Mouse (Mus musculus) naive thymus-derived CD4-positive, alpha-beta T cell, adult 2 months (primary cell): Measurements from ENCODE around the gene Ppp4r1.

Source experiments
- DNase-seq: peaks from one replicate; pipeline ENCODE4 v3.0.0-alpha.2; 2011; ENCODE audit warnings: low read depth

Gene Ppp4r1

DNA sequence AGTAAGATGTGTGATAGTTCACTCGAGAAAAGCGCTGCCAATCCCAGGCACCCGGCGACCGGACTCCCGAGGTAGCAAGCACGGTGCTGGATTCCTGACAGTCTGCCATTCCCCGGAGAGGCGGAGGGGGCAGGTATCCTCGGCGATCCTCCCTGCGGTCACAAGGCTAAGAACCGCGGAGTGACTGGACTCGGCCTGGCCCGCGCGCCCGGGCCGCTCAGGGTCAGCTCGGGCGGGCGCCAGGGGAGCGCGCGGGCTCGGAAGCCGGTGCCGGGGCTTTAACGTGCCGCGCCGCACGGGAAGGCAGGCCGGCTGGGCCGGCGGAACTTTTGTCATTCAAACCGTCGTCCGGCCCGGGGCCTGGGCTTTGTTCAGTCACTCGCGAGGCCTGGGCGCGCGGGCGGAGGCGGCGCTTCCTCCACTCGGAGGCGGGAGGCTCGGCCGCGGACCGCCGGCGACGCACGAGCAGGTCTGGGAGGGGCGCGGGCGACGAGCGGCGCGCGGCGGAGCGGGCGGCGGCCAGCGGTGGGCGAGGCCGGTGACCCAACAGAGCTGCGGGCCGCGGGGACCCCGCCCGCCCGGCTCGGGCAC lies at the start of gene Ppp4r1:
Ppp4r1 (plus strand) TSS at position 23 of the 591 bp plus-strand sequence.
- DNase-seq: peak; percentile 63

DNA sequence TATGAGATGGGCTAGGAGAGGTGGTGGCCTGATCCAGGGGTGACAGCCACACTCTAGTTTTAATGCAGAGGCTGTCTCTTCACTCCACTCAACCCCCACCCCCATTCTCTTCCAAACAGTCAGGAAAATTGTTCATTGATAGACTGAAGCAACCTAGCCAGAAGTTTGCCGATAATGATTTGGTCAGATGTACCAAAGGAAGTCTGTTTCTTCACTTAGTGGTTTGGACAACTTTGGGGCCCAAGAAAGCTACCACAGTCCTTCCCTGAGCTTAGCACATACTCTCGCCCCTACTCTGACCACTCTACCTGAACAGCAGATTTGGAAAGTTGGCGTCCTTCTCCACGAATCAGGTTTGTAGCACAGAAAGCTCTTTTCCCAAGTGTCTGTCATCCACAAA lies 49.7 kb upstream of the Ppp4r1 start:
- no peak for DNase-seq

DNA sequence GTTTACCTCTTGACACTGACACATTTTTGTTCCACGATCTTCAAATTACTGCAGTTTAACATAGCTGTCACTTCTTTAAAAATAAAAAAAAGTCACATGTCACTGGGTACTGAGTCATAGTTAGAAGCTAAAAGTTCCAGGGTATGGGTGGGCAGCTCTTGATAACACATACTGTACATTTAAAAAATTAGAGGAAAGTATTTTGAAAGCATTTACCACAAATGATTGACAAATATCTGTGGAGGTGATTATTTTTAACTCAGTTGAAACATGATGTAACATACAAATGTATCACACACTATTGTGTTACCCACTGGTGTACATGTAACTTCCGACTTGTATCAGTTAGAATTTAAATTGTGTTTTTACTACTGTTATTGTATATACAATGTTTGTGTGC lies 47.3 kb upstream of the Ppp4r1 start:
- DNase-seq: no peak

DNA sequence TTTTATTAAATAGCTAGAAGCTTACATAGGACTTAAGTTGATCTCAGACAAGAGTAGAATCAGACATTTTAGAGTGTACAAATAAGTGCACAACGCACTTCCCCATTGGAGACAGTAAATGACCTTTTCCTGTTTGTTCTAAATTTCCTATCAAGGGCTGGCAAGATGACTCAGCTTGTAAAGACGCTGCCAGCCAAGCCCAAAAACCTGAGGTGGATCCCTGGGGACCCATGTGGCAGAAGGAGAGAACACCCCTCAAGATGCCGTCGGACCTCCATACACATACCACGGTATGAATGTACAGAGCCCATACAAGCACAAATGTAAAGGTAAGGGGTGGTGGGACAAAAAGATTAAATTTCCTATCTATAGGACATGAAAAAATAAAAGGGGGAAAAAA lies 45.2 kb upstream of the Ppp4r1 start:
- DNase-seq: no peak

GRCm38 (mm10) chr17:65737622-65738021 lies 44.8 kb upstream of the Ppp4r1 start:
- no peak for DNase-seq

DNA sequence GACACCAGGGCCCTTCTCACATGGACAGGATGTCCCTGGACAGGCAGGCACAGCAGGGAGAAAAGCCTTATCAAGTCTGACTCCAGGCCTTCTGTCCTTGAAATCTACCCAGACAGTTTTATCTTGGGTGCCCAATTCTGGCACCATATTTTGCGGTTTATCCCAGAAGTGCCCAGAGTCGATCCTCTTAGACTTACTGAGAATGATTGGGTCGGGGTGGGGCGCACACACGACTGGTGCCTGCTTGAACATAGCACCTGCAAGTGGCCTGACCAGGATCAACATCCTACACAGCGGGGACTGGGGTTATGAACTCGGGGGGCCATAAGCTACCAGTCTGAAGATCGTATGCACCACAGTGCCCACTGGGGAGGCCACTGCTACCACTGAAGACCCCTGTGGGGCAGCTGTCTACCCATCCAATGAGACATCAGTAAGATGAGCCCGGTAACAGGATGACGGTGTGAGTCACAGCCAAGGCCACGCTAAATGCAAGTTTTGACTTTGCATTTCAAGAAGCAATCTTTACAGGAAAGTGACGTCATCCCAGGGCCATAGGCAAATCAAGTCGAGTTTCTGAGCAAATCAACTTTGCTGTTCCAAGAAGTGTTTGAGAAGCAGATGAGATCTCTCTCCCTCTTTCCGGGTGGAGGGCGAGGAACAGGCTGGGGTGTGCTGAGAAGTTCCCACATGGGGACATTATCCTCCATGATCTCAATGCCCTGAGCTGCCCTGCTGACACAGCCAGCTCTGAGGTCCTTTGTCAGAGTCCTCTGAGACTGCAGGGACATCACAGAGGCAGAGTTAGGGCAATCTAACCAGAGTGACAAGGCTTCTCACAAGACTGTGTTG lies 42.3 kb upstream of the Ppp4r1 start:
- DNase-seq: no peak

DNA sequence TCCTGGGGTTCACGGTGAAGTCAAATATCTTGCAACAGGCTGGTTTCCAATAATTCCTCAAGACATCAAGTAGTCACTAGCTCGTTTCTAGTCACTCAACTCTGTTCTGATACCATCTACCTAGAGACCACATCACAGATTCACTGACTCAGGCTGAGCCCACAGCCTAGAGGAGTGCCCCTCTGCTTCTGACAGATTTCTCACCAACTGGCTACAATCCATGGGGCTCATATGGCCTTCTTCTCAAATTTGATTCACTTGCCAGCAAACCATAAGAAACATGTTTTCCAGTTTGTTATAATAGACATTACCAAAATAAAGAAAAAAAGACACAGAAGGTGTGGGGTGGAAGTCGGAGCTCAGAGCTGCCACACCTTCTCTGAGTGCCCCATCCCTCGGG lies 40.8 kb upstream of the Ppp4r1 start:
- no peak for DNase-seq

DNA sequence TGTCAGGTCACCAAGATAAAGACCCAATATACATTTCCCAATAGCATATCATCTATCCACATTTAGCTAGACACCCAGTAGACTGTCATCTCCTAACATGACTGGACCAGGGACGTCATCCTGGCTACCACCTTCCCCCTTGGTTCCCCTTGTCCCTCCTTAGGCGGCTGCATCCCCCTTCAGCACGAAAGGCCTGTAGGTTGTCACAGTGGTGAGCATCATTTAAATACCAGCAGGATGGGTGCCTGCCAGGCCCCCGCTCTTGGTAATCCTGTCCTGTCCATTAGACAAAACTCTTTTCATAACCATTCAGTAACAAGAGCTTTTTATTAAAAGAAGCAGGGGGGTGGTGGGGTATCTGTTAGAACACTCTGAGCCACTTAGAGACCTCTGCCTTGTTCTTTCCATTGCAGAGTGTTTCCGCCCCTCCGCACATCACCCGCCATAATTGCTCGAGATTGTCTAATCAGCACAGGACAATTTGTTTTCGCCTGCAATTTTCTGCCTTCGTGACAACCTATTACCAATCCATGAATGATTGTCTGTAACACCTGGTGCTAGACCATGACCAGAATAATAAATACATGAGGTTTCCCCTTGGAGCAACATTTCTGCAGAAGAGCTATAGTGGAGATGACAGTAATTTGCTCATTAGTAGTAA lies 40.0 kb upstream of the Ppp4r1 start:
- DNase-seq: no peak

DNA sequence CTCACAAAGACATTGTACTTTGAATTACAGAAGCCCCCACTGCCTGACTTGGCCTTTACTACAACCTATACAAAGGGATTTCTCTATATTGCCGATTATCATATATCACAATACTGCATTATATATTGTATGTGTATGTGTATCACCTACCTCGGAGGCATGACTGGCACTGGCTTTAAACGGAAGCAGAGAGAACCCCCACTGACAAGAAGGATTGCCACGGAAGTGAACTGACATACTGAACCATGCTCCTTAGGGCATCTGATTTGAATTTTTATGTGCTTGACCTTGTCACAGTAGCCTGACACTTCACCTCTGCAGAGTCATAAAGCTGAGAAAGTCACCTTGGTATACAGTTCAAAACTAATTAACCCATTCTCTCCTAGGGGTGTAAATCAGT lies 39.4 kb upstream of the Ppp4r1 start:
- no peak for DNase-seq

- no peak for DNase-seq
Measured at GRCm38 (mm10) chr17:65743664-65744330, 38.6 kb upstream of the Ppp4r1 start.

GRCm38 (mm10) chr17:65746314-65746713 lies 36.1 kb upstream of the Ppp4r1 start:
- no peak for DNase-seq

- no peak for DNase-seq
Measured at GRCm38 (mm10) chr17:65748997-65749396, 33.4 kb upstream of the Ppp4r1 start.

DNA sequence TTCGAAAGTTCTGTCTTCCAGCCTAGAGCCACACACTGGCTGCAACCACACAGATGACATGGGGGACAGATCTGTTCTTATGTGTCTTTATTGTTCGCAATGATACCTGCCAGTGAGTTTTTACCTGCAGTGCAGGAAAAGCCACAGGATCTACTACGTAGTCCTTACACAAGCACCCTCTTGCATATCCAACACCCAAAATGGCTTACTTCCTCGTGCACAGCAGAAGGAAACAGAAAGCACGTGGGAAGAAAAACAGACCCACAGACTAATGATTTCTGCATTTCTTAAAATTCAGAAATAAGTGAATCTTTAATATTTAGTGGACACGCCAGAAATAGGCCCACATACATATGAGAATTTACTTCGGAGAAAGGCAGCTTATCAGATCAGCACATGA lies 32.6 kb upstream of the Ppp4r1 start:
- DNase-seq: no peak

DNA sequence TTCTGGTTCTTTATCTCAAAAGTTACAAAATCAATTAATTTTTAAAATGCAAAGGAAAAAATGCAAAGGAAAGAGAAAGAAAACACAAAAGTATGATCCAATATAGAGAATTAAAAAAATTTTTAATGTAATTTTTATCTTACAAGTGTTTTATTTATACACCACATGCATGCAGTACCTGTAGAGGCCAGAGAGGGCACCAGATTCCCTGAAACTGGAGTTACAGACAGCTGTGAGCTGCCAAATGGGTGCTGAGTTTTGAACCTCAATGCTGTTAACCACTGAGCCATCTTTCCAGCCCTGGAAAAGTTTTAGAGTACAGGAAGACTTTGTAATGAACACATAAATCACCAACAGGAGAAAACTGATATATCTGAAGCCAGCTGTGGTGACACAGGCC lies 32.1 kb upstream of the Ppp4r1 start:
- peak; percentile 24 for DNase-seq

- no peak for DNase-seq
Measured at GRCm38 (mm10) chr17:65753130-65753529, 29.2 kb upstream of the Ppp4r1 start.

DNA sequence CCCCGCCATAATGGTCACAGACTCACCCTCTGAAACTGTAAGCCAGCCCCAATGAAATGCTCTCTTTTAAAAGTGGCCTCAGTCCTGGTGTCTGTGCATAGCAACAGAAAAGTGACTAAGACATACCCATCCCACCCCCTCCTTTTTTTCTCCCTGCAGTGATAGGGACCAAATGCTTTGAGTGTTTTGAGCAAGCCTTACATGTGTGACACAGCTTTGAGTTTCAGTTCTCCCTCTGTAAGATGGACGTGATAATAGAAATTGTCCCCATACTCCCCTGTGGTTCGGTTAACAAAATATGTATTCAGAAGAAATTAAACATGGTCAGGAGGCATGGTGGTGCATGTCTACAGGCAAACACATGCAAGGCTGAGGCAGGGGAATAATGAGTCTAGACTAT lies 26.5 kb upstream of the Ppp4r1 start:
- DNase-seq: no peak

DNA sequence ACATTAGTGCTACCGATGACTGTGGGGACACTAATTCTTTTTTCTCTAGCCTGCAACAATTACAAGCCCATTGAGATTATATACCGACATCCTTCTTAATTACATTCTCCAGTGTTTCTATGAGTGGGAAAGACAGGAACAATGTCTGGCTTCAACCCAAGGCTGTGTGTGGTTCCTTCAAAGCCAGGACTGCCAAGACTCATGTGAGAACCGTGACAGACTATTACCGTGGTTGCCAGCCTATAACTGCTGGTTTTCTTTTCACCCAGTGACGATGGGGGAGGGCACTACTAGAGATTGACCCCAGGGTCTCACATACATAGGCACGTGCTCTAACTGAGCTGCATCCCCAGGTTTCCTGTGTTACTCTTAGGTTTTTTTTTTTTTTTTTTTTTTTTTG lies 25.2 kb upstream of the Ppp4r1 start:
- no peak for DNase-seq

DNA sequence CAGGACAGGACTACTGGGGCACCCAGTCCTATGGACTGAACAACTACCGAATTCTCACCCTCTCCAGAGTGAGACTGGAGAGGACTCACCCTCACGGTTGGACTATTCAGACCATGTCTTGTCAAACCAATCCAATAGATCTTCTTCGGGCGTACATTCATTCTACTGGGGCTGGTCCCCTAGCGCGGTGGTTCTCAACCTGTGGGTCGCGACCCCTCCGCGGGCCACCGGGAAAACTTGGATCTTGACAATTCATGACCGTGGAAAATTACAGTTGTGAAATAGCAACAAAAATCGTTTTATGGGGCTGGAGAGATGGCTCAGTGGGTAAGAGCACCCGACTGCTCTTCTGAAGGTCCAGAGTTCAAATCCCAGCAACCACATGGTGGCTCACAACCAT lies 19.2 kb upstream of the Ppp4r1 start:
- no peak for DNase-seq

DNA sequence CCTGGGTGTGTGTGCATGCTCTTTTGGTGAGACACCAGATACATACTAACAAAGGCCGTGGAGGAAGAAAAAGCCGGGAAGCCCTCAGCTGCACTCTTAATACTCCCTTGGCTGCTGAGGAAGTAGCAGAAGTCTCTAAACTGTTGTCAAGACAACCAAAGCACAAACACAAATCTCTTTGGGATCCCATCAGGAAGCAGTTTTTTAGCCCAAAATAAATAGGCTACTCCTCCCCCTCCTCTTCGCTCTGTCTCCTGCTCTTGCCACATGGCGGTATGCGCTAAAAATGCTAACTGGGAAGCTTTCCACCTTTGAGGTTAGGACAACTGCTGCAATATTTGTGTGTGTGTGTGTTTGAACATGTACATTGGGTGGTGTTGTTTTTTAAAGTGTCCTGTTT lies 13.9 kb upstream of the Ppp4r1 start:
- no peak for DNase-seq

DNA sequence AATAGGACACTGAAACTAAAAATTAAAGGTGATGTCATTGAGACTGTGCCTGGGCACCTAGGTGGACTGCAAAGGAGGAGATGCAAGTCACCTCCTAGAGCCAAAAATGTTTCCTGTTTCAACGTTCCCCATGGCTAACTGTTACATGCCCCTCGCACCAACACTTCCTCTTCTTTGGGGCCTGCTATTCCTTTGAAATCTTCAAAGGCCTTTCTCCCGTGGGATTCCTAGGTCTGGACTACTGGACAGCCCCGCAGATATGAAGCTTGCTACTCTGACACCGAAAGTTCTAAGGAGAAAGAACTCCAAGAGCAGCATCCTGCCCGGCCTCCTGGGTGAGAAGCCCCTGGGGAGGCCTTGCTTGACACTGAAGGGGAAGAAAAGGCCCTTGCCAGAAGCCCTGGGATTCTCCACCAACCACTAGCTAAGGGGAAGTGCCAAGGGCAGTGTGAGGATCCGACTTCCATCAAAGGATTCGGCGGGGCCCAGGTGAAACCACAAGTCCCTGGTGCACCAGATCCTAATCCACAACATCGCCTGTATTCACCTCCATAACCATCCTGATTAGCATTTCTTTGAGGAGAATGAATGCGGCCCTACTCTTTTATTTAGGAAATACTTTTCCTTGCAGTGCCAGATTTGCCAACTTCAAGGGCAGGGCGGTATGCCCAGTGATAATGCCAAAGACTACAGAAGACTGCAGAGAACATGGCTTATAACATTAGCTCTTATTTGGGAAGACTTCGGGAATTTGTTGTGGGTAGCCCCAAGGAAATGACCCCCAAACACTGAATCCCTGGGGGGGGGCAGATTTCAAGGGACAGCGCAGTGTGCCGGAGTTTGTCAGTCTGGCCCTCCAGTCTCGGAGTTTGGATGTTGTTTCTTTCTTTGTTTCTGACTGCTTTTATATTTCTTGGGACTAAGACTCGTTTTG lies 11.1 kb upstream of the Ppp4r1 start:
- no peak for DNase-seq
